Mouse (Mus musculus): ENCODE results near the gene Kif22. TPM values are rescaled to one million over a fixed set of nuclear protein-coding genes. Genes with fewer than 3 reads are reported as not detected.
A peak's percentile ranks its signal among the peaks of the same experiment; 100 is the strongest.

Kif22 gene
- polyA plus RNA-seq, 1 experiment from 2014 or later: 152 TPM

DNA sequence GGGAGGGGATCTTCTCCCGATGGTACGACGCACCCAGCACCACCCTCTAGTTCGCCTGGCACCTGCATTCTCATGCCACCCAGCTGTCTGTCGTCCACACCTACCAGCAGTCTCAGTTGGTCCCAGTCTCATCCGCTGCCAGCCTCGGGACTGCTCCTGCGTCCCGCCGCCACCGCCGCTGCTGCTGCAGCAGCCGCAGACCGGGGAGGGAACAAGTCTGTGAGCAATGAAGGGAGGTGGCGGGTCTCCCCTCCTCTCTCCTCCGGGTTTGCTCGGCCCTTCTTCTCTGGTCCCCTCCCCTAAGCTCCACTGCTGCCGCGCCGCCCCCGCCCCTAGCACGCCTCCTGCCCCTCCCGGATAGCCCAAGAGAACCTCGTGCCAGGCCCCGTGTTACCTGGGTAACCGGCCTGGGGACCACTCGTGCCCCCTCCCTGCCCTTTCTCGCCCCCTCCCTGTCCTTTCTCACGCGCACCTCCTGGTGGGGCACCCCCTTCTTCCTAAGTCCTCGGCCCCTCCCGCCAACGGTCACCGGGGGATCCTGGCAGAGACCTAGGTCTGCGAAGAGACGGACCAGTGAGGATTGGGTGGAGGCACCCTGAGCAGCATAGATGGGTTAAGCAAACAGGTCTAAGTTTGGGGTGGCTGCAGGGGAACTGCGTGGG, 21.2 kb downstream of the Kif22 start, which contains the start of the genes Gm42742 and Prrt2:
TSS of gene Gm42742 (minus strand) at position 197 of the 662 bp plus-strand sequence.
TSS of gene Prrt2 (minus strand) at position 311 of the 662 bp plus-strand sequence.
- Histone ChIP-seq H3K36me3 (ENCODE audit: control insufficient read depth, insufficient read depth, low read length) (peaks cover 31% of the 10 kb centered on the region), H3K9ac (ENCODE audit: low read depth, low read length) (peak within 1 kb of the TSS; percentile 59), H3K9me3 (ENCODE audit: control insufficient read depth, low read length) (no peaks in the 10 kb centered on the region), H3K4me2 (peak within 1 kb of the TSS; percentile 99), H3K27me3 (replicated peaks; ENCODE audit: control insufficient read depth, insufficient read depth, low read length) (no peaks in the 10 kb centered on the region), H3K4me1 (replicated peaks; ENCODE audit: control insufficient read depth, insufficient read depth, low read length) (peaks cover 57% of the 10 kb centered on the region), H3K4me3 (ENCODE audit: low read depth, low read length) (peak within 1 kb of the TSS; percentile 45), H3K27ac (ENCODE audit: low read depth, low read length) (peak within 1 kb of the TSS; percentile 64; the same call in 1 of the 2 replicates)
- DNase-seq (ENCODE audit: low spot score) (peak; percentile 71), ATAC-seq (replicated peaks; ENCODE audit: low FRiP score) (no peak)
- 3% methylated on average over 37 of the region's 37 CpGs for WGBS

DNA sequence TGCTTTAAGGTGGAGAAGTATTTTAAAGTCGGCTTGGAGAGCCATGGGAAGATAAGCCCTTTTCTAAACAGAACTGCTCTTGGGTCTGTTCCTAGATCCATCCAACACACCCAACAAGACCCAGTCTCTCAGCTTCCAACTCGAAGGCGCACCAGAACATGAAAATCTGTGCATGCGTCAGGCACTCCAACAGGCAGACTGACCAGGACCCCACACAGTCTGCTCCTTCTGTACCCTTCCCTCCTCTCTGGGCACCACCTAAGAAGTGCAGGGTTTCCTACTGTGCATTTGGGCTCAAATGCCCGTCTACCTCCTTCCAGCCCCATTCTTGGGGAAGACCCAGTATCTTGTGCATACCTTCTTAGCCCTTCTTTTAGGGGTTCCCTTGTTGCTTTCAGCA, 21.8 kb downstream of the Kif22 start:
- H3K9ac ChIP-seq (ENCODE audit: low read depth, low read length): peak overlapping the region; percentile 59
- H3K4me1 ChIP-seq (replicated peaks; ENCODE audit: control insufficient read depth, insufficient read depth, low read length): peaks cover 63% of the 10 kb centered on the region
- H3K4me3 ChIP-seq (ENCODE audit: low read depth, low read length): peak overlapping the region; percentile 45
- no peaks in the 10 kb centered on the region for H3K9me3 ChIP-seq (ENCODE audit: control insufficient read depth, low read length)
- peaks cover 32% of the 10 kb centered on the region for H3K36me3 ChIP-seq (ENCODE audit: control insufficient read depth, insufficient read depth, low read length)
- ATAC-seq (replicated peaks; ENCODE audit: low FRiP score) (no peak), DNase-seq (ENCODE audit: low spot score) (no peak)
- peak overlapping the region; percentile 64; the same call in 1 of the 2 replicates for H3K27ac ChIP-seq (ENCODE audit: low read depth, low read length)
- H3K27me3 ChIP-seq (replicated peaks; ENCODE audit: control insufficient read depth, insufficient read depth, low read length): no peaks in the 10 kb centered on the region
- 57% methylated on average over 5 of the region's 5 CpGs for WGBS
- peak overlapping the region; percentile 99 for H3K4me2 ChIP-seq

- WGBS: 69% methylated on average over 3 of the region's 3 CpGs
- H3K9me3 ChIP-seq (ENCODE audit: control insufficient read depth, low read length): no peaks in the 10 kb centered on the region
- H3K4me3 ChIP-seq (ENCODE audit: low read depth, low read length): 0 out of 2 replicates have a peak overlapping the region, but pooled peaks have one; percentile 10
- peaks cover 32% of the 10 kb centered on the region for H3K36me3 ChIP-seq (ENCODE audit: control insufficient read depth, insufficient read depth, low read length)
- ATAC-seq (replicated peaks; ENCODE audit: low FRiP score) (no peak), DNase-seq (ENCODE audit: low spot score) (no peak)
- no peaks in the 10 kb centered on the region for H3K27me3 ChIP-seq (replicated peaks; ENCODE audit: control insufficient read depth, insufficient read depth, low read length)
- peak overlapping the region; percentile 37 for H3K9ac ChIP-seq (ENCODE audit: low read depth, low read length)
- H3K27ac ChIP-seq (ENCODE audit: low read depth, low read length): peak overlapping the region; percentile 32; the same call in 1 of the 2 replicates
- peak overlapping the region; percentile 99 for H3K4me2 ChIP-seq
- H3K4me1 ChIP-seq (replicated peaks; ENCODE audit: control insufficient read depth, insufficient read depth, low read length): peaks cover 67% of the 10 kb centered on the region
Observed at GRCm38 (mm10) chr7:127020031-127020430, 22.2 kb downstream of the Kif22 start.

- peak overlapping the region; percentile 99 for H3K4me2 ChIP-seq
- no peak overlapping the region; the same call in 1 of the 2 replicates for H3K27ac ChIP-seq (ENCODE audit: low read depth, low read length)
- 78% methylated on average over 14 of the region's 14 CpGs for WGBS
- no peaks in the 10 kb centered on the region for H3K27me3 ChIP-seq (replicated peaks; ENCODE audit: control insufficient read depth, insufficient read depth, low read length)
- H3K4me1 ChIP-seq (replicated peaks; ENCODE audit: control insufficient read depth, insufficient read depth, low read length): peaks cover 70% of the 10 kb centered on the region
- ATAC-seq (replicated peaks; ENCODE audit: low FRiP score) (no peak), DNase-seq (ENCODE audit: low spot score) (no peak)
- 0 out of 2 replicates have a peak overlapping the region, but pooled peaks have one; percentile 10 for H3K4me3 ChIP-seq (ENCODE audit: low read depth, low read length)
- peaks cover 29% of the 10 kb centered on the region for H3K36me3 ChIP-seq (ENCODE audit: control insufficient read depth, insufficient read depth, low read length)
- no peaks in the 10 kb centered on the region for H3K9me3 ChIP-seq (ENCODE audit: control insufficient read depth, low read length)
- H3K9ac ChIP-seq (ENCODE audit: low read depth, low read length): peak overlapping the region; percentile 37
Observed at GRCm38 (mm10) chr7:127019306-127019960, 22.8 kb downstream of the Kif22 start.

- no peak overlapping the region for H3K4me3 ChIP-seq (ENCODE audit: low read depth, low read length)
- H3K4me1 ChIP-seq (replicated peaks; ENCODE audit: control insufficient read depth, insufficient read depth, low read length): peaks cover 68% of the 10 kb centered on the region
- H3K27me3 ChIP-seq (replicated peaks; ENCODE audit: control insufficient read depth, insufficient read depth, low read length): no peaks in the 10 kb centered on the region
- DNase-seq (ENCODE audit: low spot score) (no peak), ATAC-seq (replicated peaks; ENCODE audit: low FRiP score) (no peak)
- 78% methylated on average over 15 of the region's 15 CpGs for WGBS
- H3K4me2 ChIP-seq: peak overlapping the region; percentile 36
- no peaks in the 10 kb centered on the region for H3K9me3 ChIP-seq (ENCODE audit: control insufficient read depth, low read length)
- 0 out of 2 replicates have a peak overlapping the region, but pooled peaks have one; percentile 57 for H3K27ac ChIP-seq (ENCODE audit: low read depth, low read length)
- H3K9ac ChIP-seq (ENCODE audit: low read depth, low read length): peak overlapping the region; percentile 35
- peaks cover 24% of the 10 kb centered on the region for H3K36me3 ChIP-seq (ENCODE audit: control insufficient read depth, insufficient read depth, low read length)
Observed at GRCm38 (mm10) chr7:127018416-127019305, 23.6 kb downstream of the Kif22 start.

- H3K9ac ChIP-seq (ENCODE audit: low read depth, low read length): peak overlapping the region; percentile 35; the same call in 1 of the 2 replicates
- WGBS: 50% methylated on average over 6 of the region's 6 CpGs
Observed at GRCm38 (mm10) chr7:127017950-127018345, 24.3 kb downstream of the Kif22 start.

GRCm38 (mm10) chr7:127016971-127017949, 25.0 kb downstream of the Kif22 start, which contains the start of gene Pagr1a:
Pagr1a (minus strand) TSS chr7:127017352.
- H3K27ac ChIP-seq (ENCODE audit: low read depth, low read length): peak within 1 kb of the TSS; percentile 95
- peaks cover 15% of the 10 kb centered on the region for H3K36me3 ChIP-seq (ENCODE audit: control insufficient read depth, insufficient read depth, low read length)
- DNase-seq (ENCODE audit: low spot score): peak; percentile 98
- H3K27me3 ChIP-seq (replicated peaks; ENCODE audit: control insufficient read depth, insufficient read depth, low read length): no peaks in the 10 kb centered on the region
- H3K4me2 ChIP-seq: peak within 1 kb of the TSS; percentile 98
- peak; percentile 84 for ATAC-seq (replicated peaks; ENCODE audit: low FRiP score)
- H3K4me1 ChIP-seq (replicated peaks; ENCODE audit: control insufficient read depth, insufficient read depth, low read length): peaks cover 59% of the 10 kb centered on the region
- H3K4me3 ChIP-seq (ENCODE audit: low read depth, low read length): peak within 1 kb of the TSS; percentile 86
- peak within 1 kb of the TSS; percentile 94 for H3K9ac ChIP-seq (ENCODE audit: low read depth, low read length)
- 5% methylated on average over 39 of the region's 39 CpGs for WGBS
- H3K9me3 ChIP-seq (ENCODE audit: control insufficient read depth, low read length): no peaks in the 10 kb centered on the region

More at GRCm38 (mm10) chr7:127017950-127018345, 24.3 kb downstream of the Kif22 start:
- Histone ChIP-seq H3K9me3 (ENCODE audit: control insufficient read depth, low read length) (no peaks in the 10 kb centered on the region), H3K4me2 (peak overlapping the region; percentile 25), H3K4me1 (replicated peaks; ENCODE audit: control insufficient read depth, insufficient read depth, low read length) (peaks cover 64% of the 10 kb centered on the region), H3K27ac (ENCODE audit: low read depth, low read length) (peak overlapping the region; percentile 51), H3K27me3 (replicated peaks; ENCODE audit: control insufficient read depth, insufficient read depth, low read length) (no peaks in the 10 kb centered on the region), H3K4me3 (ENCODE audit: low read depth, low read length) (no peak overlapping the region), H3K36me3 (ENCODE audit: control insufficient read depth, insufficient read depth, low read length) (peaks cover 20% of the 10 kb centered on the region)
- DNase-seq (ENCODE audit: low spot score) (no peak), ATAC-seq (replicated peaks; ENCODE audit: low FRiP score) (no peak)

All from liver, embryonic 11.5 days (tissue).